Mouse (Mus musculus): Measurements from ENCODE around the gene Clmp. TPM values are rescaled to one million over a fixed set of nuclear protein-coding genes. Genes with fewer than 3 reads are reported as not detected.

Clmp gene
- total RNA-seq, 2 experiments from 2014 or later, result 7.5 to 8.2 TPM

GRCm38 (mm10) chr9:40727140-40727823 lies 41.5 kb downstream of the Clmp start:
- intact Hi-C loops (cut with DNase I; ENCODE audit: low total_unique reads), result no loop called here
- no peak for DNase-seq

DNA sequence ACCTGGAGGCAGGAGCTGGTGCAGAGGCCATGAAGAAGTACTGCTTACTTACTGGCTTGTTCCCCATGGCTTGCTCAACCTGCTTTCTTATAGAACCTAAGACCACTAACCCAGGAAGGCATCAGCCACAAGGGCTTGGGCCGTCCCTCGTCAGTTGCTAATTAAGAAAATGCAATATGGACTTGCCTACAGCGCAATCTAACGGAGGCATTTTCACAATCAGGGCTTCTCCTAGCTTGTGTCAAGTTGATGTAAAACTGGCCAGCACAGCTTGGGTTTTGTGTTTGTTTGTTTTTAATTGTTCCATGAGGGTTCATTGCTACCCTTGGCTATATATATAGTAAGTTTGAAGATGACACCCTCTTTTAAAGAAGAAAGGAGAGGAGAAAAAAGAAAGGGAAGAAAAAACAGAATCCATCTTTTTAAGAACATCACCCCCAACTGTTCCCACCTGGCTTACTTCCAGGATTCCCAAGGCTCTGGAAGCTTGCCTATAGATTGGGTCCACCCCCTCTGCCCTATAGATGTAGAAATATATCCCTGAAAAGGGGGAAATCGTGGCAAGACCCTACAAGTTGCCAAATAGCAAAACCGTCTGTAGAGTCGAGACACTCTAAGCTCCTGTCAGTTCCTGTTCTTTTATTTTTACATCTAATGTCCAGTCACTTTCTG lies 42.2 kb downstream of the Clmp start:
- DNase-seq, result no peak
- intact Hi-C loops (cut with DNase I; ENCODE audit: low total_unique reads), result no loop called here

DNA sequence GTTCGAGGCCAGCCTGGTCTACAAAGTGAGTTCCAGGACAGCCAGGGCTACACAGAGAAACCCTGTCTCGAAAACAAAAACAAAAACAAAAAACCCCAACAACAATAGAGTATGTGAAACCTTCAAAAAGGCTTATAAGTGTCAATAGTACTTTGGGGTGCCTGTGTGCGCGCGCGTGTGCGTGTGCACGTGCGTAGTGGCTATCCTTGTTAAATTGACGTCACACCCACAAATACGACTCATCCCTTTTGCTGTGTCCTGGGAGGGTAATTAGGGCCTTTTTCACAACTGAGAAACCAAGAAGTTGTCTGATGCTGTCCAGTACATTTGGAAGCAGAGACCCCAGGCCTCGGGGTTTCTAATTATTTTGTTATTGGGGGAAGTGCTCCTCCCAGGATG lies 44.5 kb downstream of the Clmp start:
- intact Hi-C loops (cut with DNase I; ENCODE audit: low total_unique reads), result no loop called here

DNA sequence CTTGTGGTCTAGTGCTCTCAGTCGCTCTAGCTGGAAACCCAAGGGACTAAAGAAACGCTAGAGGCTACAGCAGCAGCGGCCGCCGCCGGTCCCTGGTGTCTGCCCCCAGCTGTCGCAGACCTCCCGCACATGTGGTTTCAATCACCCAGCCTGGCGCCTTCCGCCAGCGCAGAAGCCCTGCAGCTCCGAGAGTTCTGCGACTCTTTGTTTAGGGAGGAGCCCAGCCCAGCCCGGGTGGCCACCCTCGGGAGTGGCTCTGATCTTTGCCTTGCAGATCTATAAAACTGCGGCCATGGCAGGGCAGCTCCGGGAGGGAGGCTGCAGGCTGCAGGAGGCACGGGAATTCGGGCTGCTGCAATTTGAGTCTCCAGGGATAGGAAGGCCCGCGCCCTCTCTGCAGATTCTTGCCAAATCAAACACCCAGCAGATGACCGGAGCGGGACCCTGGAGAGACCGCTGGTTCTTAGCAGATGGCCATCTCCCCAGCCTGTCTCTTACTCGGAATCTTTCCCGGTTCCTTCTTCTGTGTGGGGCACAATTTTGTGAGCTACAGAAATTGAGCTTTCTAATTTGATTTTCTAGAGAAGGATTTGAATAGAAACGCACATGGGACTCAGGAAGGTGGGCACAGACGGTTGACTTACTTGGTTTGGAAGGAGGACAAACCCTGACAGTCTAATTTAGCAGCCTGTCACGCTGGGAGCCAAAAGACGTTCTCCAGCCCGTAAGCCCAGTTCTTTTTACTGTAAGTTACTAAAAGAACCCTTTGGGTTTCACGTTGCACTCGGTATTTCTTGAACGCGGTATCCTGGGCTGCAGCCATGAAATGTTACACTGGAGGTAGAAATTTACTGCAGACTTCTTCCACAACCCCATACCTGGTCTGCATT lies 45.2 kb downstream of the Clmp start:
- intact Hi-C loops (cut with DNase I; ENCODE audit: low total_unique reads), result no loop called here
- peak; percentile 80 for DNase-seq

More for the DNA sequence above, 44.5 kb downstream of the Clmp start:
- no peak for DNase-seq

DNA sequence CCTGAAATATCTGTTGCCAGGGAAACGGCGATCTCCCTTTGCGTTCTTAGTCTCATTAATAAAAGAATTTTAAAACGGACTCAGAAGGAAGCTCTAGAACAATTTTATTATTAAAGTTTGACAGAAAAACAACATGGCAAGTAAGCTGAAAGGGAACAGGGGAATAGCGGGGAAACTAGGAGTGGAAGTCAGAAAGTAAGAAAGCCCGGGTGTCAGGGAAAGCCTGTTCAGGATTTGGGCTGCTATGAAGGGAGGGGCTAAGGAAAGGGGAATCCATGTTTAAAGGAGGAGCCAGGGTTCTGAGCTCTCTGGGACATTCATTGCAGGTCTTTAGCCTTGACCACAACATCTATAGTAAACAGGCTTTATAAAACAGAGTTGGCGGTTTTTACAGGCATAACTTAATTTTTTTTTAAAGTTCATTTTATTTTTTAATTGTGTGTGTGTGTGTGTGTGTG lies 45.9 kb downstream of the Clmp start:
- DNase-seq, result no peak
- intact Hi-C loops (cut with DNase I; ENCODE audit: low total_unique reads), result no loop called here

DNA sequence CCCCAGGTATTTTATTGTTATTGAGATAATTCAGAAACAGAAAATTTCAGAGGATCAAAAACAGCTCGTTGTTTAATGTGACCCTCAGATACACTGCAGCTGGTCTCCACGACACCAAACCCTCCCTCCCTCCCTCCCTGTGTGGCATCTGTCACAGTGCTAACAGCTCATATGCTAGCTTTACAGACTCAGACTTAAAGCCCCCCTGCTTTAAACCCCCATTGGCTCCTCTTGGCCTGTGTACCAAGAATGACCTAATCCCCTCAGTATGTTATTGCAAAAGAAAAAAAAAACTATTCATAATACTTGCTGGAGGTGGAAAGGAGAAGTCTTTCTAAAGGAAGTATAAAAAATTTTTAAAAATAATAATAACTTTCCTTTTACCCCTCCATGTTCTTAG lies 46.5 kb downstream of the Clmp start:
- intact Hi-C loops (cut with DNase I; ENCODE audit: low total_unique reads), result no loop called here
- no peak for DNase-seq

GRCm38 (mm10) chr9:40737117-40737516 lies 51.4 kb downstream of the Clmp start:
- no peak for DNase-seq
- intact Hi-C loops (cut with DNase I; ENCODE audit: low total_unique reads), result no loop called here

GRCm38 (mm10) chr9:40743525-40744034 lies 57.8 kb downstream of the Clmp start:
- intact Hi-C loops (cut with DNase I; ENCODE audit: low total_unique reads), result no loop called here
- DNase-seq, result no peak

DNA sequence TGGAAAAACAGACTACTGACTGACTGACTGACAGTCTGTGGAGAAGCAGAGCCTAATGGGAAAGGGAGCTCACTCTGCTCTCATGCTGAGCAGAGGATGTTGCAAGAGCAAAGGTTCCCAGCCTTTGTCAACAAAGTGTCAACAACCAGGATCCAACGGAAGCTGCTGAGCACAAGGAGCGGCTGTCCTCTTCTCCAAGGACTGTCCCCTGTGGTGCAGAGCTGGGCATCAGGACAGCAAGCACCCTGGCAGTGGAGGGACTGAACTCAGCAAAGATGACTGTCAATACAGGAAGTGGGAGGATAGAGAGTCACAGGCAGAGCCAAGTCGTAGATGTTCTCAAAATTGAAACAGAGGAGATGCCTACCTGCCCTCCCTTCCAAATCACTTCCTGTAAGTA lies 58.5 kb downstream of the Clmp start:
- intact Hi-C loops (cut with DNase I; ENCODE audit: low total_unique reads), result no loop called here
- no peak for DNase-seq

DNA sequence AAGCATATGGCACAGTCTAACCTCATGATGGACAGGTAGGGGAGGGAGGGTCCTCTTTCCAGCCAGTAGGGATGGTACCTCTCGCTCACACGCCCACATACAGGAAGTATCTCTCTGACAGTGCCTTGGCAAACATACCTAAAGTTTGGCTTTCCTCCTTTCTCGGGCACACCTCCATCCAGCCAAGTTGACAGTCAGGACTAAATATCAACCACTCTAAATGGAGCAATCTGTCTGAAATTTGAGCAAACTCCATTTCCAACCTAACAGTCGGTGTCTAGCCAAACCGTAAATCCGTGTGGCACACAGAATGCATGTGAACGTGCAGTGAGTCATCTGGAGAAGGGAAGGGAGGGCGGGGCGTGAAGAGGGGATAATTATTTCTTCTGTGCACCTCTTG lies 61.0 kb downstream of the Clmp start:
- intact Hi-C loops (cut with DNase I; ENCODE audit: low total_unique reads), result no loop called here
- DNase-seq, result no peak

- no peak for DNase-seq
- intact Hi-C loops (cut with DNase I; ENCODE audit: low total_unique reads), result no loop called here
These were observed 61.5 kb downstream of the Clmp start for GRCm38 (mm10) chr9:40747249-40747648.

GRCm38 (mm10) chr9:40749832-40750620 lies 64.3 kb downstream of the Clmp start:
- DNase-seq, result no peak
- intact Hi-C loops (cut with DNase I; ENCODE audit: low total_unique reads), result loop anchor here (2.0 to 5.0 kb wide), 2 partner anchors 113 to 133 kb away; no protein-coding TSS in a partner anchor

DNA sequence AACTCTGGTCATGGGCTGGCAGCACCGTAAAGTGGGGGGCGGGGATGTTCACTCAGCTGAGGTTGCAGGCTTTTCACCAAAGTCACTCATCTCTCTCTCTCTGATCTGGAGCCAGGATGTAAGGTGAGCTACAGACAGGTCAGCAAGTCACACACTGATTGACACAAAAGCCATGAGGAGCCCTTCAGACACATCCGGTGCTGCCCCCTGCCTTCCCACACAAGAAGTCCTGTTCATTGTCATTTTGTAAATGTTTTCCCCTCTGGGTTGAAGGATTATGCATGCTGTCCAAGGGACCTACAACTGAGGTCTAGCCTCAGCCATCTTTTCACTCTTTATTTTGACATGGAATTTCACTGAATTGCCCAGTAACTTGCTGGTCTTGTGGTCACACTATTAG lies 66.0 kb downstream of the Clmp start:
- no peak for DNase-seq
- intact Hi-C loops (cut with DNase I; ENCODE audit: low total_unique reads), result loop anchor here (2.0 to 5.0 kb wide), 2 partner anchors 115 to 134 kb away; no protein-coding TSS in a partner anchor

GRCm38 (mm10) chr9:40756401-40756800 lies 70.6 kb downstream of the Clmp start:
- intact Hi-C loops (cut with DNase I; ENCODE audit: low total_unique reads), result loop anchor here (5.0 kb wide), 1 partner anchor 51 kb away; no protein-coding TSS in a partner anchor
- DNase-seq, result peak; percentile 43

DNA sequence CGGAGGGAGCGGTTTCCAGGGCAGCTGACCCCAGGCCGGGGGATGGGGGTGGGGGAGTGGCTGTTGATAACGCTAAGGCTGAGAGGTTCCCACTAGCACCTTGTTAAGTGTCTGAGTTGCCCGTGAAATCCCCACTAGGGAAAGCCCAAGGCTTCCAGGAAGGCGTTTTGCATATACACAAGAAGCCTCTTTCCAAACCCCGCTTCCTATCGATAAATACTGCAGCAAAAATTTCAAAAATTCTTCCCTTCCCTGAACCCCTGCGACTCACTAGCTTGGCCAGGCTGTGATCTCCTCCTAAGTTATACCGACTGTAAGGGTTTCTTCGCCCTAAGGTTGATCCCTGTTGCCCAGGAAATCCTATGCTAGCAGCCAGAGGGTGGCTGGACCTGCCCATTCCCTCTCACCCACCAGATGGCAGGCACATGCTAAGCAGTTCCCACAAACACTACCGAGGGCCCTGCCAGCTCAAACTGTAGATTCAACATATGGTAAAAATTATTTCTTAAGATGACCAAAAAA lies 71.4 kb downstream of the Clmp start:
- peak; percentile 43 for DNase-seq
- intact Hi-C loops (cut with DNase I; ENCODE audit: low total_unique reads), result loop anchor here (5.0 kb wide), 1 partner anchor 50 kb away; no protein-coding TSS in a partner anchor

- intact Hi-C loops (cut with DNase I; ENCODE audit: low total_unique reads), result loop anchor here (5.0 kb wide), 1 partner anchor 50 kb away; no protein-coding TSS in a partner anchor
- DNase-seq, result peak; percentile 64
These were observed 72.0 kb downstream of the Clmp start for GRCm38 (mm10) chr9:40757685-40758270.

DNA sequence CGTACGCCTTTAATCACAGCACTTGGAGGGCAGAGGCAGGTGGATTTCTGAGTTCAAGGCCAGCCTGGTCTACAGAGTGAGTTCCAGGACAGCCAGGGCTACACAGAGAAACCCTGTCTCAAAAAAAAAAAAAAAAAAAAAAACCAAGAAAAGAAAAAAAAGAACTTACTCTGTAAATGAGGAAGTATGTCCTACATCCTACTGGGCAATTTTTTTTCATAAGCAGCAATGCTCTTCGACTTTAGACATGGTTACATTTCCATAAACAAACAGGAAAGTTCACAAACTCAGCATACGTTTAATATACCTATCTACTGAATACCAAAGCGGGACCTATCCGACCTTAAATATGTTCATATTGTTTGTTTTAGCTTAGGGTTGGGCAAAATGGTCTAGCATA lies 76.6 kb downstream of the Clmp start:
- intact Hi-C loops (cut with DNase I; ENCODE audit: low total_unique reads), result no loop called here
- DNase-seq, result no peak

GRCm38 (mm10) chr9:40764887-40765580 lies 79.3 kb downstream of the Clmp start:
- no peak for DNase-seq
- intact Hi-C loops (cut with DNase I; ENCODE audit: low total_unique reads), result no loop called here

Data from gastrocnemius, postnatal 14 days (tissue).